Mouse (Mus musculus): Measurements from ENCODE around the gene Sdhc.
"Not testable (repeated sequence)": the region's sequence is repeated elsewhere in the genome, so short reads cannot be mapped to it uniquely, and the experiment has no call there.

The Sdhc gene

DNA sequence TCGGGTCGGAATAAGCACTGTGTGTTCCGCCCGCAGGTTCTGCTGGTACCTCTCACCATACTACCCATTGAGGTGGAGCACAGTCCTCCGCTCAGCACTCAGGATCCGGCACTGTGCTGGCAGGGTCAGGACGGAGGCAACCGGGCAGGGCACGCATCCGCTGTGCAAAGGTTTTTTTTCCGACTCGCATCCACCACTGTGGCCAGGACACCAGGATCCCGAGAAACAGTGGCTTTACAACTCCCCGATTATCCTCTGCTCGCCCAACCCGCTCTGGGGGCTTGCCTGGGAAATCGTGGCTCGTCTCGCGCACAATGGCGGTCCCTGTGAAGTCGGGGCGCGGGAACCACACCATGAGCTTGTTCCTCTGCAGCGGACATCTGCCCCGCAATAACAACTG, 64.7 kb downstream of the Sdhc start:
- DNase-seq (ENCODE audit: low read depth in 2 of 2, low spot score in 2 of 2): no peak

DNA sequence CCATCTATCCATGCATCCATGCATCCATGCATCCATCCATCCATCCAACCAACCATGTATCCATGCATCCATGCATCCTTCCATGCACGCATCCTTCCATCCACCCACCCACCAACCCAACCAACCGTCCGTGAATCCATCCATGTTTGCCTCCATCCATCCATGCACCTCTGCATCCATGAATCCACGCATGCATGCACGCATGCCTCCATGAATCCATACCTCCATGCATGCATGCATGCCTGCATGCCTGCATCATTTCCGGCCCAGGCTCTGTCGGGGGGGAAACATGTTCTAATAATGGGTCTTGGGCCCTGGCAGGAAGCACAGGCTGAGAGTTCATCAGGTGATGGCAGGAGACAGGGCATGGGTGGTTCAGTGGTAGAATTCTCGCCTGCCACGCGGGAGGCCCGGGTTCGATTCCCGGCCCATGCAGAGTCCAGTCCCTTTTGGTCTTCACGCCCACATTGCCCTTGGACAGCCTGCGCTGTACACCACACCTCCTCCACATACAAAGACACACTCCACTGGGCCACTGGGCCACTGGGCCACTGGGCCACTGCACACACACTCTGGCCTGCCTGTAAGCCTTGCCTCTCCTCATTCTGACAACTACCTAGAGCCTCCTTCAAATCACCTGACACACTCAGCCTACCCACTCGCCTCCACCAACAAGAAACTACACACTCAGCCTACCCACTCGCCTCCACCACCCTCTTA, 68.7 kb downstream of the Sdhc start:
- not testable (repeated sequence) for DNase-seq (ENCODE audit: low read depth in 2 of 2, low spot score in 2 of 2)

DNA sequence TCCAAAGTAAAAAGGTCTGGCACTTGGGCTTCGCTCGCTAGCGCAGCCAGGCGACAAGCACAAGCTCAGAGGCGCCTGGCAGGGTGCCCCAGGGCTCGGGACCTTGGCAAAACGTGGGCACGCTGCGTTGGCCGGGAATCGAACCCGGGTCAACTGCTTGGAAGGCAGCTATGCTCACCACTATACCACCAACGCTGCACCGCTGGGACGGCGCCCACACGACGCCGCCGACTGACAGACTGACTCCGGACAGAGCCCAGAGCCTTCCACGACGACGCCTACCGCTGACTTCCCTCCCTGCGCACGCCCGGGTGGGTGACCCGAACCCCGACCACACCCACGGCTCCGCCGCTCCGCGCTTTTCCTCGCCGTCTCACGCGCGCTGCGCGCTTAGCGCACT, 70.6 kb downstream of the Sdhc start:
- not testable (repeated sequence) for DNase-seq (ENCODE audit: low read depth in 2 of 2, low spot score in 2 of 2)

DNA sequence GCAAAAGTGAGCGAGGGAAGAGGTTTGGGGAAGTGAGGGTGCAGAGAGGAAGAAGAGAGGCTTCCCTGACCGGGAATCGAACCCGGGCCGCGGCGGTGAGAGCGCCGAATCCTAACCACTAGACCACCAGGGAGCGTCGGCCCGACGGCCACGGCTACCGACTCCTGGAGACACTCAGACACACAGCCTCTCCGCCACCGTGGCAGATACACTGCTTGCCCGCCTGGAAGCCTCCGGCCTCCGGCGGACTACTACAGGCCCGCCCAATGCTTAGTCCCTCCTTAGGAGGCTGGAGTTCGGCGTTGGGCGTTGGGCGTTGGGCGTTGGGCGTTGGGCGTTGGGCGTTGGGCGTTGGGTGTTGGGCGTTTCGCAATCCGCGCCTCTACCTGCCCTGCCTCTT, 71.1 kb downstream of the Sdhc start:
- DNase-seq (ENCODE audit: low read depth in 2 of 2, low spot score in 2 of 2): not testable (repeated sequence)

DNA sequence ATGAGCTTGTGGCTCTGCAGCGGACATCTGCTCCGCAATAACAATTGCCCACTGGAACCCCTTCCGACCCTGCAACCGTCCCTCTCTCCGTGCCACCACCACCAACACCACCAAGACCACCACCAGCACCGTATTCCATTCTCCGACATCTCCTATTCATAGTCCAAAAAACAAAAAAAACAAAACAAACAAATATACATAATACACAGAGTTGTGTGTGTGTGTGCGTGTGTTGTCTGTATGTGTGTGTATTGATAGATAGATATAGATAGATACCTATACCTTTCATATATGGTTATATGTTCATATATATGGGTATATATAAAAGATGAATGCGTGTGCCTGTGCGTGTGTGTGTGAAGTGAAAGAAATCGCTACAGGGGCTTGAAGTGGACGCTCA, 72.0 kb downstream of the Sdhc start:
- DNase-seq (ENCODE audit: low read depth in 2 of 2, low spot score in 2 of 2): not testable (repeated sequence)

DNA sequence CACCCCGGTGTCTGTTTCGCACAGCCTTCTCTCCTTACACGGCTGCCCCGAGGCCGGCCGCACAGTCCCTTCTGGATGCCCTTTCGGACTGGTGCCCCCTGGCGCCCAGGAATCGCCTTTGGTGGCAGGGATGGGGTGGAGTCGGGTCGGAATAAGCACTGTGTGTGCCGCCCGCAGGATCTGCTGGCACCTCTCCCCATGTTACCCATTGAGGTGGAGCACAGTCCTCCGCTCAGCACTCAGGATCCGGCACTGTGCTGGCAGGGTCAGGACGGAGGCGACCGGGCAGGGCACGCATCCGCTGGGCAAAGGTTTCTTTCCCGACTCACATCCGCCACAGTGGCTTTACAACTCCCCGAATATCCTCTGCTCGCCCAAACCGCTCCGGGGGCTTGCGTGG, 72.4 kb downstream of the Sdhc start:
- DNase-seq (ENCODE audit: low read depth in 2 of 2, low spot score in 2 of 2): not testable (repeated sequence)

DNA sequence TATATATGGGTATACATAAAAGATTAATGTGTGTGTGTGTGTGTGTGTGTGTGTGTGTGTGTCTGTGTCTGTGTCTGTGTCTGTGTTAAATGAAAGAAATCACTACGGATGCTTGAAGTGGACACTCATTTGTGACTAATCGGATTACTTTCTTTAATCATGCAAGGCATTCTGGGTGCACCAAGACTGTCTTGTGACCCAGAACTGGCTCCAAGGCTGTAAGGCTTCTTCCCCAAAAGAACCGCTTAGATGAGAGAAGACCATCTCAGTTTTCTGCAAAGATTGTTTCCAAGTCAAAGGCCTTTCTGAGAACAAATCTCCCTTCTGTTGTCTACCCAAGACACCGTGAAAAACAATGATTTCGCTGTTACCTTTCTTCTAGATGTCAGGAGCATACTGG, 73.2 kb downstream of the Sdhc start:
- not testable (repeated sequence) for DNase-seq (ENCODE audit: low read depth in 2 of 2, low spot score in 2 of 2)

Data from CD8-positive naive resting alpha-beta T cell, adult 2 months (primary cell).